Mouse (Mus musculus): Measurements from ENCODE around the gene Hmcn2.

DNA sequence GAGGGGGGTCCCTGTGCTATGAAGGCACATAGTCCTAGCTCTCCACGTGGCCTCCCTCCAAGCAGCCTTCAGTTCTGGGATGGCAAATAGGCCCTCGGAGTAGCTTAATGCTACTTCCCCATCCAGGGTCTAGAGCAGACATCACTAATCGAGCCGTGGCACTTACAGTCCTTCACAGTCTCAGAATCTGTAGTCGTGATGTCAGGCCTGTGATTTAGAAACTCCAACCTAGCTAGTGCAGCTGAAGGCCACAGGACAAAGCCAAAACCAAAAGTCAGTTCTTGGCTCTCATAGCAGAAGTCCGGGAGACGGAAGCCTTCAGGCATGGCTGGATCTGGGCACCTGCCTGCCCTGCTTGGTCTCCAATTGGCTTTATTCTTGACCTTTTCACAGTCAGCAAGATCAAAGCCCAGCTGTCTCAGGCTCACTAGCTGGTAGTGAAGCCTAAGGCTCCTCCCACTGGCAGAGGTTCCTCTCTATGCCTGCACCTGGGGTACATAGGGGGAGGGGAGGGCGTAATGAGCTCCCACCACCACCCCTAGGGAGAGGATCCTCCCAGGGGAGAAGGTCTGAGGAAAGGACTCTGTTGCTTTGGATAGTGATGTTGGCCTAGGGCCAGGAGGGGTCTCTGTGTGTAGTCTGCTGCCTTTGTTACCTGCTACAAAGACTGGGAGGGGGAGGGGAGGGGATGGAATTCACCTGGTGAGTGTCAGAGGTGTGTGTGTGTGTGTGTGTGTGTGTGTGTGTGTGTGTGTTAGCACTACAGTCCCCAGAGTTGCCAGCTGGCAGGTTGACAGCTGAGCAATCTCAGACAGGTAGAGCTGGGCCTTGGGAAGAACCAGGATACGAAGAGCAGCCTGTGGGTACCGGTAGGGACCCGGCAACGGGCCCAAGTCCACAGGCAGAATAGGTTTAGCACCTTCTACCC is 163.3 kb downstream of the Hmcn2 start:
- TF ChIP-seq POLR2A (IDR thresholded peaks at IDR 0.05; ENCODE audit: low read depth, low read length) (no peak), CTCF (IDR thresholded peaks at IDR 0.05; ENCODE audit: borderline replicate concordance, insufficient read depth, low read length) (no peak)

Measured in embryonic fibroblast, embryonic 13.5 days (primary cell).